Mouse (Mus musculus) heart, postnatal 0 days (tissue): ENCODE results near the gene Kdm6b.

Experiments
- CTCF ChIP-seq: IDR thresholded peaks from 2 replicates; pipeline ENCODE4 v1.5.1; 2016; ENCODE audit warnings: antibody characterized with exemption, control low read depth, low read depth
- EP300 ChIP-seq: IDR thresholded peaks from 2 replicates; pipeline ENCODE4 v1.6.1; 2016; ENCODE audit warnings: antibody characterized with exemption, low read depth

- TF ChIP-seq CTCF (peak; percentile 87), EP300 (no peak)
Observed at GRCm38 (mm10) chr11:69431829-69432639, 18.6 kb upstream of the Kdm6b start.
